In the genomic region with DNA sequence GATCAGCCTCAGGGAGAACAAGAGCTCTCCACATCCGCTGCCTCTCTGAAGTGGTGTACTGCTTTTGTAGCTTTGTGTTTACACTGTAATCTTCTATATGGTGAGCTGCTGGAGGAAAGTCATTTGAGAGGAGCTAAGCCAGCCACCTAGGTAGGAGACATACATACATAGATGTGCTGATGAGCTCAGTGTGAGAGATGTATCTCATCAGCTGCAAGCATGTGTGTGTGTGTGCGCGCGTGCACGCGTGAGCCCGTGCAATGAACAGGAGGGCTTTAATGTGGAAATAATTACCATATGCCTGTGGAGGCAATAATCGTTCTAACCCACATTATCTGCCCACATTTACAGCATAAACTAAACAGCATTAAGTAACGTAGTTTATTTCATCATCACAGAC, we compare ENCODE assay signal across 24 mouse cellular contexts. TPM values are rescaled to one million over a fixed set of nuclear protein-coding genes. Genes with fewer than 3 reads are reported as not detected.
A peak's percentile ranks its signal among the peaks of the same experiment; 100 is the strongest.
DNase-seq lines count a peak whose midpoint lies in the region; ATAC-seq and TF ChIP-seq lines count a peak whose summit lies in the region.
"Had no signal": no experiment of that assay in that cellular context is flagged by ENCODE, and none has a peak within 500 bp of the region (broad histone marks: within the 10 kb centered on the region; RNA-seq: fewer than 3 reads in every experiment).

No protein-coding gene starts in this region.

- H3K4me1 ChIP-seq in neural tube, embryonic 12.5 days: peaks cover 5% of the 10 kb centered on the region; the same call in 1 of the 2 replicates
- peaks cover 18% of the 10 kb centered on the region for H3K4me1 ChIP-seq in hindbrain, embryonic 13.5 days (replicated peaks)
- H3K4me1 ChIP-seq in midbrain, postnatal 0 days (ENCODE audit: insufficient read depth, low read length): no peaks in the 10 kb centered on the region
- H3K4me1 ChIP-seq in intestine, embryonic 16.5 days (ENCODE audit: control insufficient read depth, insufficient read depth, low read length): no peaks in the 10 kb centered on the region
- H3K4me1 ChIP-seq: heart, embryonic 15.5 days; liver, embryonic 15.5 days had no signal

- no peaks in the 10 kb centered on the region for H3K36me3 ChIP-seq in neural tube, embryonic 12.5 days
- H3K36me3 ChIP-seq in hindbrain, embryonic 13.5 days: no peaks in the 10 kb centered on the region
- no peaks in the 10 kb centered on the region for H3K36me3 ChIP-seq in midbrain, postnatal 0 days (ENCODE audit: insufficient read depth, low read length)
- H3K36me3 ChIP-seq in intestine, embryonic 16.5 days (ENCODE audit: control insufficient read depth, insufficient read depth, low read length): no peaks in the 10 kb centered on the region
- H3K36me3 ChIP-seq: embryonic facial prominence, embryonic 12.5 days; forebrain, embryonic 10.5 days; heart, embryonic 15.5 days; limb, embryonic 13.5 days; liver, embryonic 15.5 days had no signal

- TF ChIP-seq CTCF in midbrain, postnatal 0 days (IDR thresholded peaks at IDR 0.05): no peak

- 81% methylated on average over 9 of the region's 9 CpGs for WGBS in neural tube, embryonic 12.5 days
- WGBS in hindbrain, embryonic 13.5 days: 77% methylated on average over 9 of the region's 9 CpGs
- 77% methylated on average over 9 of the region's 9 CpGs for WGBS in midbrain, postnatal 0 days
- 81% methylated on average over 9 of the region's 9 CpGs for WGBS in intestine, embryonic 16.5 days

- ATAC-seq in neural tube, embryonic 12.5 days (ENCODE audit: low FRiP score, low read depth): 0 out of 2 replicates have a peak, but pooled peaks have one; percentile 53
- ATAC-seq in hindbrain, embryonic 13.5 days (ENCODE audit: low FRiP score): peak; percentile 77
- ATAC-seq in midbrain, postnatal 0 days (ENCODE audit: low FRiP score): no peak
- no peak for ATAC-seq in intestine, embryonic 16.5 days
- ATAC-seq: activated CD4-positive, CD25-positive, alpha-beta regulatory T cell, adult 4 months had no signal

- DNase-seq in neural tube, embryonic 10.5 days (ENCODE audit: extremely low spot score, low spot score): no peak
- peak; percentile 7 for DNase-seq in midbrain, postnatal 0 days (ENCODE audit: low spot score)
- peak; percentile 13 for DNase-seq in thymus, postnatal 25 days
- no peak for DNase-seq in gastrocnemius, adult 8-10 months (ENCODE audit: low spot score in 2 of 2)
- DNase-seq: adrenal gland, postnatal 36 days; heart, adult 18-20 months; lung, postnatal 14 days; right cerebral cortex, postnatal 14 days had no signal

- no peak overlapping the region for H3K27ac ChIP-seq in neural tube, embryonic 12.5 days
- H3K27ac ChIP-seq in hindbrain, embryonic 13.5 days: peak overlapping the region; percentile 3; the same call in 1 of the 2 replicates
- no peak overlapping the region for H3K27ac ChIP-seq in midbrain, postnatal 0 days (ENCODE audit: low read depth, low read length)
- H3K27ac ChIP-seq in intestine, embryonic 16.5 days (ENCODE audit: low read length): no peak overlapping the region
- H3K27ac ChIP-seq: heart, embryonic 15.5 days; limb, embryonic 13.5 days; liver, embryonic 15.5 days; stomach, postnatal 0 days had no signal

- no peaks in the 10 kb centered on the region for H3K27me3 ChIP-seq in neural tube, embryonic 12.5 days (replicated peaks)
- no peaks in the 10 kb centered on the region for H3K27me3 ChIP-seq in hindbrain, embryonic 13.5 days
- no peaks in the 10 kb centered on the region for H3K27me3 ChIP-seq in midbrain, postnatal 0 days (ENCODE audit: insufficient read depth, low read length)
- H3K27me3 ChIP-seq in intestine, embryonic 16.5 days (replicated peaks; ENCODE audit: control insufficient read depth, insufficient read depth, low read length): no peaks in the 10 kb centered on the region
- H3K27me3 ChIP-seq: CH12.LX; embryonic facial prominence, embryonic 12.5 days; heart, embryonic 15.5 days; limb, embryonic 13.5 days; liver, embryonic 15.5 days had no signal

- no peaks in the 10 kb centered on the region for H3K9me3 ChIP-seq in neural tube, embryonic 12.5 days
- no peaks in the 10 kb centered on the region for H3K9me3 ChIP-seq in hindbrain, embryonic 13.5 days
- H3K9me3 ChIP-seq in midbrain, postnatal 0 days (ENCODE audit: low read length): no peaks in the 10 kb centered on the region
- H3K9me3 ChIP-seq in intestine, embryonic 16.5 days (ENCODE audit: control insufficient read depth, low read length): no peaks in the 10 kb centered on the region
- H3K9me3 ChIP-seq: embryonic facial prominence, embryonic 12.5 days; forebrain, embryonic 10.5 days; heart, embryonic 15.5 days; limb, embryonic 13.5 days; liver, embryonic 15.5 days had no signal

- no peak overlapping the region for H3K4me2 ChIP-seq in neural tube, embryonic 12.5 days (replicated peaks)
- no peak overlapping the region for H3K4me2 ChIP-seq in hindbrain, embryonic 13.5 days
- H3K4me2 ChIP-seq in midbrain, postnatal 0 days (ENCODE audit: low read depth, low read length, poor library complexity, severe bottlenecking): no peak overlapping the region
- H3K4me2 ChIP-seq in intestine, embryonic 16.5 days (ENCODE audit: low read depth, low read length): no peak overlapping the region
- H3K4me2 ChIP-seq: embryonic facial prominence, embryonic 12.5 days; heart, embryonic 15.5 days; limb, embryonic 13.5 days; liver, embryonic 15.5 days had no signal

- H3K9ac ChIP-seq in neural tube, embryonic 12.5 days: no peak overlapping the region
- no peak overlapping the region for H3K9ac ChIP-seq in hindbrain, embryonic 13.5 days
- no peak overlapping the region for H3K9ac ChIP-seq in midbrain, postnatal 0 days (replicated peaks; ENCODE audit: low read length, poor library complexity, severe bottlenecking)
- no peak overlapping the region for H3K9ac ChIP-seq in intestine, embryonic 16.5 days (ENCODE audit: low read depth, low read length)
- H3K9ac ChIP-seq: embryonic facial prominence, embryonic 12.5 days; heart, embryonic 15.5 days; limb, embryonic 13.5 days; liver, embryonic 15.5 days had no signal

- no peak overlapping the region for H3K4me3 ChIP-seq in neural tube, embryonic 12.5 days
- no peak overlapping the region for H3K4me3 ChIP-seq in hindbrain, embryonic 13.5 days
- H3K4me3 ChIP-seq in midbrain, postnatal 0 days (ENCODE audit: low read depth, low read length): no peak overlapping the region
- no peak overlapping the region for H3K4me3 ChIP-seq in intestine, embryonic 16.5 days (ENCODE audit: low read length)
- H3K4me3 ChIP-seq: embryonic facial prominence, embryonic 12.5 days; forebrain, embryonic 10.5 days; heart, embryonic 15.5 days; limb, embryonic 13.5 days; liver, embryonic 15.5 days had no signal

RNA-seq across cellular contexts. Expression of a gene that starts 18.0 kb away (rescaled TPM):
- not detected in 2 replicates for polyA plus RNA-seq in neural tube, embryonic 12.5 days (2016; fragmentation: Nextera tagmentation; extraction: Ambion mirVana)
- not detected in 2 replicates for polyA plus RNA-seq in hindbrain, embryonic 13.5 days (2015; fragmentation: Nextera tagmentation; extraction: Ambion mirVana)
- total RNA-seq in midbrain, postnatal 0 days (2014; rRNA removed): not detected in 2 replicates
- polyA plus RNA-seq in midbrain, postnatal 0 days (2015; fragmentation: Nextera tagmentation; extraction: Ambion mirVana): not detected in 2 replicates
- total RNA-seq in gastrocnemius, adult 8-10 months (2022): not detected
- not detected in 2 replicates for polyA plus RNA-seq in intestine, embryonic 16.5 days (2015; fragmentation: Nextera tagmentation; extraction: Ambion mirVana)
- total RNA-seq: adrenal gland, postnatal 36 days; CH12.LX; gastrocnemius, adult 18-20 months; heart, adult 18-20 months; layer of hippocampus, adult 18-20 months; left cerebral cortex, adult 8-10 months; neutrophil, adult 5-6 weeks had no signal
- polyA plus RNA-seq: activated CD4-positive, CD25-positive, alpha-beta regulatory T cell, adult 4 months; embryonic facial prominence, embryonic 12.5 days; forebrain, embryonic 10.5 days; heart, embryonic 15.5 days; kidney, embryonic 14.5 days; limb, embryonic 13.5 days; liver, embryonic 15.5 days; stomach, postnatal 0 days had no signal

Comparison
In these comparisons a context has a peak if more than half of its experiments do, and no peak if none do; other contexts are left out.
1. ATAC-seq: peak in neural tube, embryonic 12.5 days (single experiment) and hindbrain, embryonic 13.5 days (single experiment); none in midbrain, postnatal 0 days (single experiment) and intestine, embryonic 16.5 days (single experiment).
2. DNase-seq: peak in midbrain, postnatal 0 days (single experiment) and thymus, postnatal 25 days (single experiment); none in neural tube, embryonic 10.5 days (single experiment) and gastrocnemius, adult 8-10 months (0 of 2).